Mouse (Mus musculus): ENCODE measurements around the gene Adra1b. TPM values are rescaled to one million over a fixed set of nuclear protein-coding genes. Genes with fewer than 3 reads are reported as not detected.

The Adra1b gene
- polyA plus RNA-seq (2011; ENCODE audit: insufficient read depth, insufficient read length, low replicate concordance, missing spikeins), result not detected in 2 replicates

DNA sequence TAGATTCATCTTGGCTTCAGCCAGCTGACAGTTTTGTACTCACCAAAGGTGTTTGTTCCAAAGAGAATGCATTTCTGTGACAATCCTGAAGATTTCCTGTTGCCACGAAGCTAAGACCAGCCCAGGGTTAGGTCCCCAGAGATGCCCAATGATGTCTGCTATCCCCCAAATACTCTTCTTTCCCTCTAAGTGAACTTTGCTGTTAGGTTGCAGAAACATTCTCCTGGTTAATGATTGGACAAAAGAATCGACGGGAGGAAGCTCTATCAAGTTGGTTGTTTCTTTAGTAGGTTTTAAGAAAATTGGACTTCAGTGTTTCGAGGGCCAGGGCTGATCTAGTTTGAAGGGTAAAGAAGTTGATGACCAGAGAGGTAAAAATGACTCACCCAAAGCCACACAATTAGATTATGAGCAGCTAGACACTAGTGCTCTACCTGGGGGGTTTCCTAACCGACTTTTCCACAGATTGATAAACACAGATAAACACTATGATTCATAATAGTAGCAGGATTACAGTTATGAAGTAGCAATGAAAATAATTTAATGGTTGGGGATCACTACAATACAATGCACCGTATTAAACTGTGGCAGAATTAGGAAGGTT, at the start of gene Adra1b:
Gene Adra1b (minus strand): TSS at position 160 of the 604 bp plus-strand sequence.
- no peak within 1 kb of the TSS for H3K4me3 ChIP-seq (replicated peaks; ENCODE audit: control insufficient read depth, low read depth, low read length)
- 67% methylated on average over 6 of the region's 6 CpGs for WGBS
- TF ChIP-seq POLR2A (IDR thresholded peaks at IDR 0.05; ENCODE audit: borderline replicate concordance, control insufficient read depth, low read depth, low read length) (no peak), CTCF (IDR thresholded peaks at IDR 0.05; ENCODE audit: control insufficient read depth, insufficient read depth, low read length) (no peak)
- H3K27ac ChIP-seq (ENCODE audit: control insufficient read depth, insufficient read depth, low read depth, low read length, poor library complexity), result no peak within 1 kb of the TSS
- no peaks in the 10 kb centered on the region for H3K4me1 ChIP-seq (ENCODE audit: control insufficient read depth, insufficient read depth, low read length)

GRCm38 (mm10) chr11:43950274-43950673, 49.3 kb upstream of the Adra1b start:
- no peak overlapping the region for H3K4me3 ChIP-seq (replicated peaks; ENCODE audit: control insufficient read depth, low read depth, low read length)
- no peak overlapping the region for H3K27ac ChIP-seq (ENCODE audit: control insufficient read depth, insufficient read depth, low read depth, low read length, poor library complexity)
- no peaks in the 10 kb centered on the region; the same call in 1 of the 2 replicates for H3K4me1 ChIP-seq (ENCODE audit: control insufficient read depth, insufficient read depth, low read length)
- TF ChIP-seq POLR2A (IDR thresholded peaks at IDR 0.05; ENCODE audit: borderline replicate concordance, control insufficient read depth, low read depth, low read length) (no peak), CTCF (IDR thresholded peaks at IDR 0.05; ENCODE audit: control insufficient read depth, insufficient read depth, low read length) (no peak)
- 78% methylated on average over 1 of the region's 1 CpGs for WGBS

- Histone ChIP-seq H3K27ac (ENCODE audit: control insufficient read depth, insufficient read depth, low read depth, low read length, poor library complexity) (no peak overlapping the region), H3K4me1 (ENCODE audit: control insufficient read depth, insufficient read depth, low read length) (no peaks in the 10 kb centered on the region; the same call in 1 of the 2 replicates), H3K4me3 (replicated peaks; ENCODE audit: control insufficient read depth, low read depth, low read length) (no peak overlapping the region)
- TF ChIP-seq POLR2A (IDR thresholded peaks at IDR 0.05; ENCODE audit: borderline replicate concordance, control insufficient read depth, low read depth, low read length) (no peak), CTCF (IDR thresholded peaks at IDR 0.05; ENCODE audit: control insufficient read depth, insufficient read depth, low read length) (no peak)
- 78% methylated on average over 2 of the region's 2 CpGs for WGBS
Measured at GRCm38 (mm10) chr11:43943781-43944180, 42.8 kb upstream of the Adra1b start.

DNA sequence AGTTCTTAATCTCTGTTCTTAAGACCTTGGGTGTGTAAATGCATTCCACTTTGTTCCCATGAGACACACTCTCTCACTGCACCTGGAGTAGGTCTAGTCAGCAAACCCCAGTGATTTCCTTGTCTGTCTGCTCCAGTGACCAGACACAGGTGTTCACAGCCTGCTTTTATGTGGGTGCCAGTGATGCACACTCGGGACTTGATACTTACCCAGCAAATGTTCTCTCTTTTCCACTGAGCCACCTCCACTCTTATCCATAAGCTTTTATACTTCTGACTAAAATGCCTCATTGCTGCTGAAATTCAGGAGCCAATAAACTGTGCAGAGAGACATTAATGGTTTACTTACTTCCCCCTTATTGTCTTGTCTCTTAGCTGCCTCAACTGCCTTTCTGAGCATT, 42.2 kb upstream of the Adra1b start:
- no peak for TF ChIP-seq POLR2A (IDR thresholded peaks at IDR 0.05; ENCODE audit: borderline replicate concordance, control insufficient read depth, low read depth, low read length)
- TF ChIP-seq CTCF (IDR thresholded peaks at IDR 0.05; ENCODE audit: control insufficient read depth, insufficient read depth, low read length), result no peak
- WGBS, result 66% methylated on average over 1 of the region's 1 CpGs
- Histone ChIP-seq H3K4me3 (replicated peaks; ENCODE audit: control insufficient read depth, low read depth, low read length) (no peak overlapping the region), H3K4me1 (ENCODE audit: control insufficient read depth, insufficient read depth, low read length) (no peaks in the 10 kb centered on the region; the same call in 1 of the 2 replicates), H3K27ac (ENCODE audit: control insufficient read depth, insufficient read depth, low read depth, low read length, poor library complexity) (no peak overlapping the region)

DNA sequence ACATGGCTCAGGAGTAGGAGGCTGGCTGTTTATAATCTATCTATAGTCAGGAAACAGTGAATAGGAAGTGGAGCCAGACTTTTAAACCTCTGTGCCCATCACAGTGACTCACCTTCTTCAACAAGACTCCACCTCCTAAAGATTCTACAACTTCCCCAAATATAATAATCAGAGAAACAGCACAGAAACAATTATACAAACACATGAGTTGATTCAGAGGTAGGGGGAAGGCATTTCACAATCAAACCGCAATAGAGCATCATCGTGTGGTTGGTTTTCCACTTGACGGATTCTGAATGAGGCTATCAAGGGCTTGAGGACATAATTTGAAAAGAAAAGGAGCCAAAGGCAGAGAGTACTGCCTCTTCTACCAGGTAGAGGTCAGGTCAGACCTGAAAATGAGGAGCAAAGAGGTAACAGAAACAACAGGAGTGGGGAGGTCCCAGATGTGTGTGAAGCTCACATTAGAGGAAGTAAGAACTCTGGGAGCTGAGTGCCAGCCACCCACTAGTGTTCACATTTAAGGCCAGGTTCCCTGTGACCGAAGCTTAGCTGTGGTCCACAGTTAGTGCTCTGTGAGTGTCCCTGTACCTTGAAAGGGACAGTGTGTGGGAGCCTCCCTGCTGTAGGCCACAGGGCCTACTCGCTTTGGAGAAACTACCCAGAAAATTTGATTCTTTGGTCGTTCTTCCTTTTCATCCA, 39.6 kb upstream of the Adra1b start:
- WGBS, result 52% methylated on average over 6 of the region's 6 CpGs
- H3K27ac ChIP-seq (ENCODE audit: control insufficient read depth, insufficient read depth, low read depth, low read length, poor library complexity), result no peak overlapping the region
- no peak overlapping the region for H3K4me3 ChIP-seq (replicated peaks; ENCODE audit: control insufficient read depth, low read depth, low read length)
- no peaks in the 10 kb centered on the region for H3K4me1 ChIP-seq (ENCODE audit: control insufficient read depth, insufficient read depth, low read length)
- TF ChIP-seq POLR2A (IDR thresholded peaks at IDR 0.05; ENCODE audit: borderline replicate concordance, control insufficient read depth, low read depth, low read length), result no peak
- TF ChIP-seq CTCF (IDR thresholded peaks at IDR 0.05; ENCODE audit: control insufficient read depth, insufficient read depth, low read length), result no peak

DNA sequence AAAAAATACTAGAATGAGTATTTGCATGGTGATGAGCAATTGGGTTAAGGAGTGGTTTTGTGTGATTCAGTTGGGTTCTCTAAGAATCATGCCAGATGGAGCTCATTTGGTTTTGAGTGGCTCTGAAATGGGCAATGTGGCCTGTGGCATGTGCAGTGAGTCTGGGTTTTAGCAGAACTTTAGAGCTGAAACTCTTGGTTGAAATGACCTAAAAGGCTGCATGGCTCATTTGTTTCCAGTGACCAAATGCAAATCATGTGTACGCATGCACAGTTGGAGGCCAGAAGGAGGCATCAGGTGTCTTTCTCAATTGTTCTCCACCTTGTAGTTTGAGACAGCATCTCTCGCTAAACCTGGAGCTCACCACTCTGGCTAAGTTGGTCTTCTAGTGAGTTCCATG, 35.0 kb upstream of the Adra1b start:
- WGBS, result 87% methylated on average over 2 of the region's 2 CpGs

GRCm38 (mm10) chr11:43933480-43933879, 32.5 kb upstream of the Adra1b start:
- Histone ChIP-seq H3K4me1 (ENCODE audit: control insufficient read depth, insufficient read depth, low read length) (no peaks in the 10 kb centered on the region), H3K4me3 (replicated peaks; ENCODE audit: control insufficient read depth, low read depth, low read length) (no peak overlapping the region), H3K27ac (ENCODE audit: control insufficient read depth, insufficient read depth, low read depth, low read length, poor library complexity) (no peak overlapping the region)
- WGBS, result 83% methylated on average over 6 of the region's 6 CpGs
- no peak for TF ChIP-seq POLR2A (IDR thresholded peaks at IDR 0.05; ENCODE audit: borderline replicate concordance, control insufficient read depth, low read depth, low read length)

More for the DNA sequence above, 35.0 kb upstream of the Adra1b start:
- Histone ChIP-seq H3K27ac (ENCODE audit: control insufficient read depth, insufficient read depth, low read depth, low read length, poor library complexity) (no peak overlapping the region), H3K4me3 (replicated peaks; ENCODE audit: control insufficient read depth, low read depth, low read length) (no peak overlapping the region), H3K4me1 (ENCODE audit: control insufficient read depth, insufficient read depth, low read length) (no peaks in the 10 kb centered on the region)
- TF ChIP-seq POLR2A (IDR thresholded peaks at IDR 0.05; ENCODE audit: borderline replicate concordance, control insufficient read depth, low read depth, low read length) (no peak), CTCF (IDR thresholded peaks at IDR 0.05; ENCODE audit: control insufficient read depth, insufficient read depth, low read length) (no peak)

- H3K4me3 ChIP-seq (replicated peaks; ENCODE audit: control insufficient read depth, low read depth, low read length), result no peak overlapping the region
- H3K27ac ChIP-seq (ENCODE audit: control insufficient read depth, insufficient read depth, low read depth, low read length, poor library complexity), result no peak overlapping the region
- no peaks in the 10 kb centered on the region for H3K4me1 ChIP-seq (ENCODE audit: control insufficient read depth, insufficient read depth, low read length)
- WGBS, result 82% methylated on average over 4 of the region's 4 CpGs
- TF ChIP-seq POLR2A (IDR thresholded peaks at IDR 0.05; ENCODE audit: borderline replicate concordance, control insufficient read depth, low read depth, low read length) (no peak), CTCF (IDR thresholded peaks at IDR 0.05; ENCODE audit: control insufficient read depth, insufficient read depth, low read length) (no peak)
Measured at GRCm38 (mm10) chr11:43933000-43933399, 32.0 kb upstream of the Adra1b start.
